Mouse (Mus musculus) liver, postnatal 0 days (tissue): ENCODE measurements around the gene Haus3.

Experiments
- CTCF ChIP-seq: sonication (generic); IDR thresholded peaks from 2 replicates; pipeline ENCODE4 v1.5.1; 2016; ENCODE audit warnings: antibody characterized with exemption, low read depth
- EP300 ChIP-seq: IDR thresholded peaks from 2 replicates; pipeline ENCODE4 v1.6.1; 2016; ENCODE audit warnings: antibody characterized with exemption, low read depth, mild to moderate bottlenecking

- TF ChIP-seq CTCF: no peak
- no peak for TF ChIP-seq EP300
These were observed 21.7 kb upstream of the Haus3 start for GRCm38 (mm10) chr5:34191021-34191420.
